Mouse (Mus musculus) hindlimb bud, embryonic 11.5 days (tissue): ENCODE data around the gene Hus1.

Source experiments
- DNase-seq: peaks from one replicate; pipeline ENCODE4 v3.0.0-alpha.2; 2012; ENCODE audit warnings: low read depth, low spot score; ENCODE audit errors: extremely low spot score

The Hus1 gene

DNA sequence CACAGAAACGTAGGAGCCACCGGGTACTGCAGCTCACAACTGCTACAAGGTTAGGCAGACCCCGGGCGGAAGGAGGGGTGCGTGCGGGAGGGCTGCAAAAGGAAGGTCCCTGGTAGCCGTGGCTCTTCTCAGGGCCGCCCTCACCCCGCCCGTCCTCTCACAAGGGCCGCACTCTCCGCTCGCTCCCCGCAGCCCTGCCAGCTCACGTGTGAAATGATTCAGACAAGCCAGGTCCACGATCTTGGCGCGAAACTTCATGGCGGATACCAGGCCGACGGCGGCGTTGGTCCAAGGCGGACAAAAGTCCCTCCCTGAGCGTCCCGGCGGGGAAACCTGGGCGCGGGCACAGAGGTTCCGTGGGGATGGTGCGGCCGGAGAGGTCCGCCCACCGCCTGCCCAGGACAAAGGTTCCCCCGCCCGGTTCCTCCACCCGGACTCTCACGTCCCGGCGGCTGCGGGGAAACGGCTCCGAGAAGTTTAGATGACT is at the start of gene Hus1:
Gene Hus1 (minus strand): TSS at position 339 of the 487 bp plus-strand sequence.
- DNase-seq: peak; percentile 24

DNA sequence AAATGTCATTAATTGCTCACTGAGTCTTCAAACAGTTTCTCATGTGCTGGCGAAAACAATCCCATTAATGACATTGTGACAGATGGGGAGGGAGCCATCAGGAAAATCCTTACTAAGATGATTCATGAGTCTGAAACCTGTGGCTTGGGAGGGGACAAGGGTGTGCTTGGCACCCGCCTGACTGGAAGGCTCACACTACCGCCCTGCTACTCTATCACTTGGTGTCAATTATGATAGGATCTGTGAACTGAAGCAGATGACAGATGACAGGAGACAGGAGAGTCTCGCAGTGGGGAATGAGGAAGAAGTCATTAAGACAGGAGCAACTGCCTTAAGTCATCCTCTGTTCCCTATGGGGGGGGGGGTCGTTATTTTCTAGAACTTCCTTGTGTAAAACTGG is 49.5 kb upstream of the Hus1 start:
- DNase-seq: no peak

DNA sequence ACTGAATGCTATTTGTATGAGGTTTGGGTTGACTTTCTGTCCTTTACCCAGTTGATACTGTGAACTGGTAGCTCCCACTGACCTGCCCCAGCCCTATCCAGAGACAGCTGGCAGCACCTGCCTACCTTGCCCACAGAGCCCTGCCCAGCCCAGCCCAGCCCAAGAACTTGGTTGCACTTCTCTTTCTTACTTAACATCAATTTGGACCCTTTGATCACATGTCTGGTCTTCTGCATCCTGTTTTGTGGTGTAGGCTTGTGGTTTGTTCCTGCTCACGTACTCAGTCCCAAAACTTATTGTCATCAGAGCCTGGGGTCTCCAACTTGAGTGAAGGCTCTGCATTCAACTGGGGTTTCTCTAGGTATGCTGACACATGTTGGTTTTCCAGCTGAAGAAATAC is 49.0 kb upstream of the Hus1 start:
- DNase-seq: no peak

DNA sequence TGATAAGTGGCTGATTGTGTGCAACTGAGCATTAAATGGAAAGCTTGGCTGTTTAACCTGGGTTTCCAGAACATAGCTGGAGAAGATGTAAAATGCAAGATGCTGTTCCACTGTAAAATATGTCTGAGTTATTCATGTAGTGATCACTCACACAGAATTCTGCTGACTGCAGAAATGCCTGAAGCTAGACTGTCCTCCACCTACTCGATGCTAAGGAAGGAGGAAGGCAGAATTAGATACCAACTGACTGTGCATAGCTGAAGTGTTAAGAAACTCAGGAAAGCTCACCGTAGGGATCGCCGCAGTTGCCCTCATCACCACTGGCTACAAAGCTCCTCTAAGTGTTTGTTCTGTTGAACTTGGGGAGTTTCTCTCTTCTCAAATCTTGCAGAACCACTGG is 46.7 kb upstream of the Hus1 start:
- no peak for DNase-seq

DNA sequence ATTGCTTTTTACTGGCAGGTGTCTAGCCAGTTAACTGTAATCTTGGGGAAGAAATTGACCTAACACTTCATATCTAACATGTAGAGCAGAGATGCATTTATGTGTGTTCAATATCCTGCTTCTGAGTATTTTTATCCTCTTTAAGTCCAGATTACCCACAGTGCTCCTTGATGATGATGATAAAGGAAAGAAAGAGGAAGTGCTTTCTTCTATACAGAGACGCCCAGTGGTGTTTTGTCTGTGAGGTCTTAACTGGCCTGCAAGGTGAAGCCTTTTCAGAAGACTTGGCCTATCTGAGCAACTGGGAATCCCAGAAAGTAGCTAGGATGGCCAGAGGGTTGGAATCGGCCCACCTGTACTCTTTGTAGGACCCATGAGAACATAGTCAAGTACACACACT is 45.9 kb upstream of the Hus1 start:
- no peak for DNase-seq

- DNase-seq: no peak
These were observed 40.9 kb upstream of the Hus1 start for GRCm38 (mm10) chr11:9051895-9052294.

DNA sequence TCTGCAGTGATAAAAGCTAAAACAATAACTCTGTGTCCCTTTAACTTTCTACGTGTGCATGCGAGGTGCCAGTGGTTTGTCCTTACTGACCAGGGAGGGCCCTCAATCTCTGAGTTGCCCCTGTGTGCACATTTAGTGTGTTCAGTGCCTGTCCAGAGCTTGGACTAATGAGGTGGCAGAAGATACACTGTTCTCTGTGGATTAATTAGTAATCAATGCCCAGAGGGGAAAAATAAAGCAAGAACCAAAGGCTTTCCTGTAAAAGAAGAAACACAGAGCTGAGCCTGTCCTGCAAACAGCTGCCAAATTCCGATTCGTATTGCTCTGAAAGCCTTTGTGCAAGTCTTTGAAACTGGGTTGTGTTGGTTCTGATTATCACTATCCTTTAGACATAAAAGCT is 39.2 kb upstream of the Hus1 start:
- no peak for DNase-seq

DNA sequence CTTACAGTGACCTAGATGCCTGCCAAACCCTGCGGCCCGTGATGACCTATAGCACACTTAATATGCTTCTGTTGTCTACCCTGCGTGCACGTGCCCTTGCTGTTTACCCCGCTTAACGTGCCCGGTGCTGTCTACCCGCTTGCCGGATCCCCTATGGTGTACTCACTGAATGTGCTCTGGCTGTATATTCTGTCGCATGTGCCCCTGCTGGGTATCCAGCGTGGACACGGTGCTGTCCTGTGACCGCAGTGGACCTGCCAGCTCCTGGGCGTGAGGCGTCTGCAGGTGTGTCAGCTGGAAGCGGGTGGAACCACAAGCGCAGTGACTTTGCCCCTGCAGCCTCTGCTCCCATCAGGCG is 37.7 kb upstream of the Hus1 start, which contains the start of gene Sun3:
Gene Sun3 (minus strand): TSS at position 289 of the 358 bp plus-strand sequence.
- no peak for DNase-seq

DNA sequence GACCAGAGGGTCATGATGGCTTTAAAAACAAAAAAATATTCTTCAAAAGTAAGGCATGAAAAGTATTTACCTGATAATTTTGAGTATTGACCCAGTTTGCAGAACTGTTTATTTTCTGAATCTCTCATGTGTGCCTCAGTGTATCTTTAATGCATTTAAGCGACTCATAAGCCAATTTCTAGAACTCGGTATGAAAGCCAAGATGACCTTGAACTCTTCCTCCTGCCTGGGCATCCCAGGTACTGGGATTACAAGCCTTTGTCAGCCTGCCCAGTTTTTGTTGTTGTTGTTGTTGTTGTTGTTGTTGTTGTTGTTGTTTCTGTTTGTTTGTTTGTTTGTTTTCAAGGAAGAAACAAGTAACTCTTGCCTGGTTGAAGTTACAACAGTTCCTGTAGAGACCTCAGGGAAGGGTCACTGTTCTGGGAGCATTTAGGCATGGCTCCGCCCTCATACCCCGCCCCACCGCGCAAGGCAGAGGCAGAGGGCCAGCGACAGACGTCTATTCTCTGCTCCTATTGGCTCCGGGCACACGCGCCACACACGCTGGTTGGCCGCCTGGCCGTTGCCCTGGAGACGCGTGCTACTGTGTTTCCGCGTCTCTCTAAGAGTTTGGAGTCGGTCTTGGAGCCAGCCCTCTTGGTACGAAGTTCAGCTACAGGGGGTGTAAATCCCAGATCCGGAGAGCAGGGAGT is 37.2 kb upstream of the Hus1 start, which contains the start of gene Gm11992:
Gene Gm11992 (plus strand): TSS at position 584 of the 692 bp plus-strand sequence.
- peak; percentile 56 for DNase-seq

DNA sequence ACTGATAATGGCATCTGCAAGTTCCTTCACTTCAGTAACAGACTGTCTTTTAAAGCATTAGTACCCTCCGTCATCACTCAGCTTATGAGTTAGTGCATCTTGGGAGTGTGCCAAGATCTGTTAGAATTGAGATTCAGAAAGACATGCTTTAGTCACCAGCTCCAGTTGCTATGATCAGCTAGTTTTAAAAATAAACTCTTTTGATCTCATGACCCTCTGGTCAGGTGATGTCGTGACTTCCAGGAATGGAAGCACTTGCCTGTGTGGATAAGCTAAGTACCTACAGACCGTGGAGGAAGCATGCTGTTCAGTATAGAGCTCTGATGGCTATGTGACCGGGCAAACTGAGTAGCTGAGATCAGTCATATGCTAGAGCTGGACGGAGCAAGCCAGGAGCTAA is 36.1 kb upstream of the Hus1 start:
- no peak for DNase-seq

DNA sequence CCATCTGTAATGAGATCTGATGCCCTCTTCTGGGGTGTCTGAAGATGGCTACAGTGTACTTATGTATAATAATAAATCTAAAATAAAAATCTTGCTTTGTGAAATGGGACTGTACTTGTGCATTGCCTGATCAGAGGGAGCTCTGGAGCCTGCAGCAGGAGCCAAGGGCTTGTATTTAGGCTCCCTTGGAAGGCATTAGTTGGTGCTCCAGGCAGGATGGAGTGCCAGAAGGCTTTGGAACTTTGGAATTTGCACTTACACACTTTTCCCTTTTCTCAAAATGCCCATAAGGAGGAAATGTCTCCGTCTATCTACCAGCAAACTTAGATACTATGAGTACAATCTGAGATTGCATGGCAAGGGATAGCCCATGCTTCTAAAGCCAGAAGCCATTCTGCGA is 35.6 kb upstream of the Hus1 start:
- DNase-seq: no peak

DNA sequence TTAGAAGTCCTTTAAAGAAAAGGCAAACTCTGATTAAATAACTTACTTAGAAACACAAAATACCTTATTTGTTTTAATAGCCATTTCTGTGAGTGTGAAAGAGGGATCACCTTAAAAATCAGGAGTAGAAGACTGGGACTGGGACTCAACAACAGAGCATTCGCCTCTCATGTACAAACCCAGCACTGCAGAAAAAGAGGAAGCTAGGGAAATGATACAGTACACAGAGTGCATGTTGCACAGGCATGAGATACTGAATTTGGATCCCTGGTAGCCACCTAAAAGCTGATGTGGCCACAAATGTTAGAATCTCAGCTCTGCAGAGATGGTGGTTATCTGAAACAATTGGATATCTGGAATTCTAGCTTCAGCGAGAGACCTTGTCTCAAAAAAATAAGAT is 20.5 kb upstream of the Hus1 start:
- no peak for DNase-seq

DNA sequence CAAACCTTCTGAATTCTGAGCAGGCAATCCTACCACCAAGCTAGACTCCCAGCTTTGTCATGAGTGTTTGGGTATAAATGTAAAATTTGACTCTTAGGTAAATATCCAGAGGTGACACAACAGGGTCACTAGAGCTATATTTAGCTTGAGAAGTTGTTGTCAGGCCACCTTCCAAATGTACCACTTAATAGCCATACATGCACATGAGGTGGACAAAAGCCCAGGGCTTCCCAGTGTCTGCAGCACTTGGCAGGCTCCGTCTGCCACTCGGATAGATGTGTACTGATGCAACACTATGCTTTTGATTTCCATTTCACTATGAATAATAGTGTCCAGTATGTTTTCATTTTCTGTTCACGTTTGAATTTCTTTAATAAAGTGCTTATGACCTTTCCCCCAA is 14.2 kb upstream of the Hus1 start:
- no peak for DNase-seq

GRCm38 (mm10) chr11:9024782-9025181 is 13.8 kb upstream of the Hus1 start:
- no peak for DNase-seq

DNA sequence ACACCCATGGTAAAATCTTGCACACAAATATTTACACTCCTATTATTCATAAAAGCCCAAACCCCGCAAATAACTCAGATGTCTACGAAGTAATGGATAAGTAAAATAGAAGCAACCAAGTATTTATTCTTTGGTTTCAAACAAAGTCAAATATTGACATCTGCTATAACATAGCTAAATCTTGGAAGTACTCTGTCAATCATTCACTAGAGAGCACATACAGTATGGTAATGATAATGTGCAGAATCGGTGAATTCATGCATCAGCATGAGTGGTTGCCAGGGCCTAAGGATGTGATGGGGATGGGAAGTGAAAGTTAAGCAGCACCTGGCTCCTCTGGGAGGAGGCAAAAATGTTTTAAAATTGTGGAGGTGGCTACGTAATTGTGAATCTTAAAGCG is 9.2 kb upstream of the Hus1 start:
- DNase-seq: no peak

DNA sequence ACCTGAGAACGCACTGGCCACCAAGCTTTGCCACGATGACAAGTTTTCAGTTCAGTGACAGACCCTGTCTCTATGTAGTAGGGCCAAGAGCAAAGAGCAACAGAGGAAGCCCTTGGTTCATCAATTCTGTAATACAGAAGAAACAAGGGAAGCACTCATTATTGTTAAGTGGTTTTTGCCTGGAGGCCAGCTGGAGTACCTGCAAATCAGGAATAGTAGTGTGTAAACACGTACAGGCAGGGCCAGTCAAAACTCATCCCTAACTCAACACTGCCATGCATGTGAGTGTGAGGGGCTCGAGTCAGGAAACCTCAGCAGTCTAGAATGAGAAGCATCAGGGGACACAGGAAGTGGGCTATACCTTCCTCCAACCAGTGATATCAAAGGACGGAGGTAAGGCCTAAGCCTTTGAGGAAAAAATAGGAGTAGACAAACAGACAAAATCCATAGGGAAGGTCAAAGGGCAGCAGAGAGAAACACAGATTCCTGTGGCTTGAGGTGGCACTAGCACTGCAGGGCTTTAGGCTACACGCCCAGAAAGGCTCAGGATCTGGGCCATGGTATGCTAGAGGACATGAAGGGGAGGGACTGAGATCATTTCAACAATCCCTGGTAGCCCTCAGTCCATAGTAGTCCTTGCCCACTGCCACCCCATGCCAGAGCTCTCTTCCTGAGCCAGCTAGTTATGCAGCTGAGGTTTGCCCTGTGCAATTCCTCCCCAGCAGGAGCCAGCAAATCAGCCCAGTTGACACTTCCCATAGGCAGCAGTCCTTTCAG is 7.7 kb upstream of the Hus1 start:
- DNase-seq: no peak

- DNase-seq: no peak
These were observed 3.7 kb upstream of the Hus1 start for GRCm38 (mm10) chr11:9014740-9015139.

- peak; percentile 16 for DNase-seq
These were observed 357 bp upstream of the Hus1 start for GRCm38 (mm10) chr11:9011348-9011747.

- peak; percentile 33 for DNase-seq
These were observed 575 bp downstream of the Hus1 start for GRCm38 (mm10) chr11:9010416-9010815.

DNA sequence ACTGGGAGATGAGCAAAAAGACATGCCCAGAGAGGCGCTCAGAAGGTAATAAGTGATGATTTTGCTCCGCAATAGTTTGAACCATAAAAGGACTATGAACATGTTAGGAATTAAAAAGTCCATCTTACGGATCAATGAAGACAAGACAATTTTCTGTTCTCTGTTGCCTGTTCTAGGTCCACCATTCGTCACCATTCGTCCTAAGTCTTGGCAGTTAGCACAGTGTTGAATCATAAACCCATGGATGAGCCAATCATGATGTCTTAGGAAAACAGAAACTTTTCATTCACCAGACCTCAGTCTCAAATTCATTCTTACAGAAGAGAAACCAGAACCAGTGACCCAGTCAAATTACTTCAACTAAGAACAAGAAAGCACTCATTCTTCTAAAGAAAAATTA is 2.2 kb downstream of the Hus1 start:
- no peak for DNase-seq

- DNase-seq: no peak
These were observed 22.9 kb downstream of the Hus1 start for GRCm38 (mm10) chr11:8988084-8988483.

DNA sequence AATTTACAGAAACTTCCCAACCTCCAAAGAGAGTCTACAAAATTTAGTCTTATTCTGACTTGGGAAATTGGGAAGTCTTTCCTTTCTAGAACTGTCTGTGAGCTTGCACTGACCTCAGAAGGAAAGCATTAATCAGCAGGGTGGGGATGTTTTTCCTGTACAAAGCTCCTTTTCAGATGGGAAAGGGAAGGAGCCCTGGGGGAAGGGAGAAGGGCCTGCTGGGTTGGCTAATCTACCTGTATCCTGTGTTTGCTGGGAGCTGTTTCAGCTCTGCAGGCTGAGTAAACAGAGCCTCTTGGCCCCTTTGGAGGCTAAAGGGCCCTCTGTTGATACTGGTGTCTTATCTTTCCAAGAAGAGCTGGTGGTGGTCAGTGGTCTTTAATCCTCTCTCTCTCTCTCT is 24.9 kb downstream of the Hus1 start:
- DNase-seq: no peak
